Mouse (Mus musculus): Measurements from ENCODE around the gene D5Ertd579e. TPM values are rescaled to one million over a fixed set of nuclear protein-coding genes. Genes with fewer than 3 reads are reported as not detected.
A peak's percentile ranks its signal among the peaks of the same experiment; 100 is the strongest.

Gene D5Ertd579e
- polyA plus RNA-seq (2015; fragmentation: Nextera tagmentation; extraction: Ambion mirVana) = 15.6 and 16.7 TPM in 2 replicates

DNA sequence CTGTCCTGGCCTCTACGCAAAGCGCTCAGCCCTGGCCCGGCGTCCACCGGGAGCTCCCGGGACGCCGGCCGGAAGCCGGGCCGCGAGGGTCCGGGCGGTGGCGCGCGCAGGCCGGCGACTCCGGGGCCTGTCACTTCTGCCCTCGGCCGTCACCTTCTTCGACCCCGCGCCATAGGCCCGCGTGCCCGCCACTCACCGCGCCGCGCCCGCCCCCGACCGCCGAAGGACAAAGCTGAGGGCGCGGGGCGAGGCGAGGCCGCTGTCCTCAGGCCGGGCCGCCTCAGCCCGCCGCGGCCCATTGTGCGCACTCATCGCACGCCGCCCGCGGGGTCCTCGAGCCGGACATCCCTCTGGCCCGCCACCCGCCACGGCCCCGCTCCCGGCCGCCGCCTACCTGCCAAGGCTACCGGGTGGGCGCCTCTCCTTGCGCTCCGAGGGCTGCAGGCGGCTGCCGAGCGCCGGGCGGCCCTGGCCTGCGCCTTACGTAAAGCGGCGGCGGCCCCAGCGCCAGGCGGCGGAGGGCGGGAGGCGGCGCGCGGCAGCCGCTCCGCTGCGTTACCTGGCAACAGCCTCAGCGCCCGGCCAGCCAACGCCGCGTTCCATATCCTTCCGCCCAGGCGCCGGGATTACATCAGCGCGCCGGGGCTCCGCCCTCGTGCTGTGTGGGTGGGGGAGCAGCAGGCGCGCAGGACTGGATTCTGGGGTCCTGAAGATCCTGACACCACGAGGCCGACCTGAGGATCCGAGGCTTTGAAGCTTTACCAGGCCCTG lies at the start of gene D5Ertd579e:
TSS of gene D5Ertd579e (minus strand) at position 564 of the 771 bp plus-strand sequence.
- H3K9ac ChIP-seq = peak within 1 kb of the TSS; percentile 80
- H3K27ac ChIP-seq = peak within 1 kb of the TSS; percentile 85
- peak; percentile 95 for ATAC-seq
- no peaks in the 10 kb centered on the region for H3K9me3 ChIP-seq
- H3K36me3 ChIP-seq = no peaks in the 10 kb centered on the region
- H3K27me3 ChIP-seq (replicated peaks) = no peaks in the 10 kb centered on the region
- WGBS = 1% methylated on average over 104 of the region's 104 CpGs
- peak within 1 kb of the TSS; percentile 89 for H3K4me2 ChIP-seq (replicated peaks)
- H3K4me1 ChIP-seq (replicated peaks) = peaks cover 24% of the 10 kb centered on the region
- peak within 1 kb of the TSS; percentile 81 for H3K4me3 ChIP-seq (replicated peaks)

DNA sequence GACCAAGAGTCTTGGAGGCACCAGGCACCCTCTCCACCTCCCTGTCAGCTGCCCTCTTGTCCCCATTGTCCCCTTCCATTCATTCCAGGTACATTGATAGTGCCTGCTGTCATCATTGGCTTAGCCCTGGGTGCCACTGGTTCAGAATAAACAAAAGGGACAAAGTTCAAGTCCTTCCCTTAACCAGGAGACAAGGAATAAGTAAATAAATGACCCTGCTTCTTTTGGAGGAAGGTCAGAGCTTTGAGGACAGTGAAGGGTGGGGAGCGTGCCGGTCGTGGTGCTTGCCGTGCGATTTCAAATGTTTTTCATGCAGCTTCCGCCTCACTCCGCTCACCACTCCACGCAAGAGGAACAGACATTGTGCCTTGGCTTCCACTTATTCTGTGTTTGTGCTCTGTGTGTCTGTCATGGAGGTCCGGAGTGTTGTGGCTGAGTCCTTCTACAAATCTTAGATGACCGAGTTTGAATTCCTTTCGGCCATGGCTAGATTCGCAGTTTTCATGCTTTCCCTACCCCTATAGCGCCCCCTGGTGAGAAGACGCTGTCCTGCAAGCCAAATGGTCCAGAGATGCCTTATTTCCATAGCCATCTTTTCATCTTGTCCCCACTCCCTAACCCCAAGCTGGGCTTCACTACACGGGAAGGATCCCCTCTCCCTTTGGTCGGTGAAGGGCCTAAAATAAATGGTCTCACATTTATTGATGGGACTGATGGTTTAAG lies 46.5 kb upstream of the D5Ertd579e start:
- Histone ChIP-seq H3K27ac (no peak overlapping the region), H3K9me3 (no peaks in the 10 kb centered on the region), H3K36me3 (no peaks in the 10 kb centered on the region), H3K27me3 (replicated peaks) (no peaks in the 10 kb centered on the region), H3K9ac (peak overlapping the region; percentile 29; the same call in 1 of the 2 replicates), H3K4me2 (replicated peaks) (peak overlapping the region; percentile 50), H3K4me3 (replicated peaks) (0 out of 2 replicates have a peak overlapping the region, but pooled peaks have one; percentile 14), H3K4me1 (replicated peaks) (peaks cover 14% of the 10 kb centered on the region)
- WGBS = 29% methylated on average over 16 of the region's 16 CpGs
- peak; percentile 78 for ATAC-seq

- H3K27ac ChIP-seq = no peak overlapping the region
- H3K9me3 ChIP-seq = no peaks in the 10 kb centered on the region
- no peaks in the 10 kb centered on the region for H3K36me3 ChIP-seq
- ATAC-seq = 0 out of 2 replicates have a peak, but pooled peaks have one; percentile 46
- H3K27me3 ChIP-seq (replicated peaks) = no peaks in the 10 kb centered on the region
- WGBS = 63% methylated on average over 4 of the region's 4 CpGs
- 0 out of 2 replicates have a peak, but pooled peaks cover 9% of the 10 kb centered on the region for H3K4me1 ChIP-seq (replicated peaks)
- no peak overlapping the region for H3K4me2 ChIP-seq (replicated peaks)
- no peak overlapping the region for H3K4me3 ChIP-seq (replicated peaks)
- no peak overlapping the region for H3K9ac ChIP-seq
These were observed 44.0 kb upstream of the D5Ertd579e start for GRCm38 (mm10) chr5:36739829-36740228.

GRCm38 (mm10) chr5:36738799-36739615 lies 43.2 kb upstream of the D5Ertd579e start:
- 0 out of 2 replicates have a peak, but pooled peaks cover 9% of the 10 kb centered on the region for H3K4me1 ChIP-seq (replicated peaks)
- no peaks in the 10 kb centered on the region for H3K9me3 ChIP-seq
- H3K36me3 ChIP-seq = no peaks in the 10 kb centered on the region
- no peaks in the 10 kb centered on the region for H3K27me3 ChIP-seq (replicated peaks)
- H3K27ac ChIP-seq = no peak overlapping the region
- 57% methylated on average over 16 of the region's 16 CpGs for WGBS
- no peak overlapping the region for H3K4me3 ChIP-seq (replicated peaks)
- H3K4me2 ChIP-seq (replicated peaks) = no peak overlapping the region
- H3K9ac ChIP-seq = no peak overlapping the region
- ATAC-seq = no peak

DNA sequence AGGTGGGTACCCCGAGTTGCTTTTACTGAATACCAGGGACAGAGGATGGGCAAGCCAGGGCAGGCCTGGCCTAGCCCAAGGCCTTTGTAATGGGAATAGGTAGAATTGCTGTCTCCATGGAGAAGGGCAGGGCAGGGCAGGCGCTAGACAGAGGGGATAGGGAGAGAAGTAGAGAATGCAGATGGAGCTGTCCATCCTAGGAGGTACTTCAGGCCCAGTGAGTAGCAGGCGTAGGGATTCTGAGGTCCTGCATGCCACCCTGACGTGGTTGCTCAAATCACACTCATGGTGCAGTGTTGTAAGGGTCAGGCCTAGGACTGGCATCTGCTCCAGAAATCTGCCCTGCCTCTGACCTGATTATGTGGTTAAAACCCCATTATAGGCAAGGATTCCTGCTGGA lies 41.9 kb upstream of the D5Ertd579e start:
- H3K4me2 ChIP-seq (replicated peaks) = no peak overlapping the region
- 0 out of 2 replicates have a peak, but pooled peaks cover 9% of the 10 kb centered on the region for H3K4me1 ChIP-seq (replicated peaks)
- H3K9ac ChIP-seq = no peak overlapping the region
- no peak for ATAC-seq
- no peak overlapping the region for H3K4me3 ChIP-seq (replicated peaks)
- H3K9me3 ChIP-seq = no peaks in the 10 kb centered on the region
- H3K36me3 ChIP-seq = no peaks in the 10 kb centered on the region
- 61% methylated on average over 4 of the region's 4 CpGs for WGBS
- H3K27ac ChIP-seq = no peak overlapping the region
- no peaks in the 10 kb centered on the region for H3K27me3 ChIP-seq (replicated peaks)

DNA sequence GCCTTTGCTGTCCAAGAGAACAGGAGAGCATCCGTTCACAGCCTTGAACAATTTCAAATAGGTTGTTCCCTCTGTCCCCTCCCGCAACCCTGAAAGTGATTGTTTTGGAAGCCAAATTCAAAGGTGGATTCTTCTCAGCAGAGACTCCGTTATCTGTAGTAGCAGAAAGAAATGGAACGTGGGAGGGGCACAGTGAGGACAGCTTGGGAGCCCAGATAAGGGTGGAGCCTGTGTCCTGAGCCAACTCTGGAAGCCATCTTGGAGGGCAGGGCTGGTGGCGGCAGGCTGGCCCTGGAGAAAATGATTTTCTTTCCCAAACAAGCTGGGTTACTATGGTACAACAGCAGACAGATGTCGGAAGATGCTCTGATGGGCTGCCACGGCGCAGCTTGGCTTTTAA lies 40.2 kb upstream of the D5Ertd579e start:
- Histone ChIP-seq H3K36me3 (no peaks in the 10 kb centered on the region), H3K4me3 (replicated peaks) (no peak overlapping the region), H3K27ac (no peak overlapping the region), H3K9me3 (no peaks in the 10 kb centered on the region), H3K9ac (no peak overlapping the region), H3K27me3 (replicated peaks) (no peaks in the 10 kb centered on the region), H3K4me1 (replicated peaks) (no peaks in the 10 kb centered on the region), H3K4me2 (replicated peaks) (no peak overlapping the region)
- WGBS = 73% methylated on average over 8 of the region's 8 CpGs
- ATAC-seq = peak; percentile 52; the same call in 1 of the 2 replicates

DNA sequence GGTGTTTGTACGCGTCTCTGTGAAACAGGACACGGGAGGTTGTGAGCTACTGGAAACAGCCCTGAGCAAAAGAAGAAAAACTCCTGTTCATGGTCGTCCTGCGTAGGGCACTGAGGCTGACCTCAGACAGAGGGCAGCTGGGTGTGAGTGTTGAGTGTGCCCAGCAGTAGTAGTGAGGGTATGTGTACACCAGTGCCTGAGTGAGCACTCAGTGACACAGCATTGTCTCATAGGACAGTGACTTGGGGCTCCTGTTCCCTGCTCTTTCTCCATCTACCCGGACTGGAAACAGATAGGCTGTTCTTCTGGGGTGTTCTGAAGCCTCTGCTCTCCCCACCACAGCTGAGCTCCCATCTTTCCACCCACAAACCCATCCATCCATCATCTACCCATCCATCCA lies 39.3 kb upstream of the D5Ertd579e start:
- Histone ChIP-seq H3K4me1 (replicated peaks) (no peaks in the 10 kb centered on the region), H3K4me2 (replicated peaks) (no peak overlapping the region), H3K36me3 (no peaks in the 10 kb centered on the region), H3K9me3 (no peaks in the 10 kb centered on the region), H3K4me3 (replicated peaks) (no peak overlapping the region), H3K9ac (no peak overlapping the region), H3K27ac (no peak overlapping the region), H3K27me3 (replicated peaks) (no peaks in the 10 kb centered on the region)
- WGBS = 82% methylated on average over 6 of the region's 6 CpGs
- no peak for ATAC-seq

- Histone ChIP-seq H3K27ac (no peak overlapping the region), H3K4me3 (replicated peaks) (no peak overlapping the region), H3K9me3 (no peaks in the 10 kb centered on the region), H3K36me3 (no peaks in the 10 kb centered on the region), H3K4me2 (replicated peaks) (no peak overlapping the region), H3K9ac (no peak overlapping the region), H3K4me1 (replicated peaks) (peaks cover 6% of the 10 kb centered on the region), H3K27me3 (replicated peaks) (no peaks in the 10 kb centered on the region)
- no peak for ATAC-seq
- WGBS = 76% methylated on average over 3 of the region's 3 CpGs
These were observed 37.6 kb upstream of the D5Ertd579e start for GRCm38 (mm10) chr5:36733405-36733804.

DNA sequence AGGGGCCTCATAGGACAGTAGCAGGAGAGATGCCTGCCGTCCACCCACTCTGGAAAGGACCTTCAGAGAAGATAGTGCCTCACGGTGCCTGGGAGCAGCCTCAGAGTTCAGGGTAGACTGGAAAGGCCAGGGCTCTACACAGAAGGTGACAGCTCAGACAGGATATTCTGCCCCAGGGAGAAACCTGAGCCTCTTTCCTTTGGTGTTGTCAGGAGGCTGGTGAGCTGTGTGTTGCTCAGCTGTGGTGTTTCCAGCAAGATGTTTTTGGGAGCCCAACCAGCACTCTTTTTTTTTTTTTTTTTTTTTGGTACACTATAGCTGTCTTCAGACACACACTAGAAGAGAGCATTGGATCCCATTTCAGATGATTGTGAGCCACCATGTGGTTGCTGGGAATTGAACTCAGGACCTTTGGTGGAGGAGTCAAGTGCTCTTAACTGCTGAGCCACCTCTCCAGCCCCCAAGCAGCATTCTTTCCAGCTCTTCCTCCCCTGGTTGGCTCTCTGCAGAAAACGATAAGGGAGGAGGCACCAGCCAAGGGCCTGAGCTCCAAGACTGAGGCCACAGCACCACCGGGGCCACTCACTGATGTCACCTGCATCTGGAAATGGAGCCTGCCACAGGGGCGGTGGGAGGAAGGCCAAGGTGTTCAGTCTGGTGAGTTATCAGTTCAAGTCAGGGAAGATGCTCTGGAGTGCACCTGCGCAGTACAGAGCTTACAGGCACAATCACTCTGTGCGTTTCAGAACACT lies 36.3 kb upstream of the D5Ertd579e start:
- Histone ChIP-seq H3K4me3 (replicated peaks) (no peak overlapping the region), H3K4me1 (replicated peaks) (peaks cover 8% of the 10 kb centered on the region), H3K27me3 (replicated peaks) (no peaks in the 10 kb centered on the region), H3K36me3 (no peaks in the 10 kb centered on the region), H3K9ac (no peak overlapping the region), H3K9me3 (no peaks in the 10 kb centered on the region), H3K27ac (no peak overlapping the region), H3K4me2 (replicated peaks) (no peak overlapping the region)
- 67% methylated on average over 7 of the region's 7 CpGs for WGBS
- ATAC-seq = no peak

GRCm38 (mm10) chr5:36730689-36731088 lies 34.9 kb upstream of the D5Ertd579e start:
- H3K9ac ChIP-seq = no peak overlapping the region
- no peaks in the 10 kb centered on the region for H3K36me3 ChIP-seq
- WGBS = 66% methylated on average over 3 of the region's 3 CpGs
- no peaks in the 10 kb centered on the region for H3K27me3 ChIP-seq (replicated peaks)
- no peak overlapping the region for H3K4me3 ChIP-seq (replicated peaks)
- H3K4me2 ChIP-seq (replicated peaks) = no peak overlapping the region
- no peaks in the 10 kb centered on the region for H3K9me3 ChIP-seq
- peaks cover 10% of the 10 kb centered on the region for H3K4me1 ChIP-seq (replicated peaks)
- H3K27ac ChIP-seq = no peak overlapping the region
- no peak for ATAC-seq

DNA sequence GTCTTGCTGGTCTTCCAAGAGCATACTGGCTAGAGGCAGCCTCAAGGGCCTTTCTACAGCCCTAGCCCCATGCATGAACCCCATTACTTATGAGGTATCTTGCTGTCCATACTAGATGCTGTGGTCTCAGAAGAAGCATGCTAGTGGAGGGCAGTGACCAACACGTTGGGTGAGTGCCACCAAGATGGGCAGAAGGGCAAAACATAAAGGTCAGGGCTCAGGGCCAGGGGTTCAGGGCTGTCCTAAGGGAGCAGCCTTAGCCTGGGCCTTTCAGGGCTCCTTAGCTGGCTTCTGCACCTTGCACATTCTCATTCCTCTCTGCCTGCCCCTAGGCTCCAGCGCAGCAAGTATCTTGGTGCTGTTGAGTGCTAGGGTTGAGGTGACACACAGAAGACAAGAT lies 34.1 kb upstream of the D5Ertd579e start:
- no peak for ATAC-seq
- H3K9ac ChIP-seq = no peak overlapping the region
- no peak overlapping the region for H3K27ac ChIP-seq
- WGBS = 86% methylated on average over 2 of the region's 2 CpGs
- H3K9me3 ChIP-seq = no peaks in the 10 kb centered on the region
- no peak overlapping the region for H3K4me3 ChIP-seq (replicated peaks)
- H3K27me3 ChIP-seq (replicated peaks) = no peaks in the 10 kb centered on the region
- no peaks in the 10 kb centered on the region for H3K36me3 ChIP-seq
- H3K4me2 ChIP-seq (replicated peaks) = no peak overlapping the region
- H3K4me1 ChIP-seq (replicated peaks) = peaks cover 10% of the 10 kb centered on the region
